Mouse (Mus musculus) forebrain, embryonic 13.5 days (tissue): Measurements from ENCODE around the gene Meis2. TPM values are rescaled to one million over a fixed set of nuclear protein-coding genes. Genes with fewer than 3 reads are reported as not detected.

Source experiments
- ATAC-seq: fragments of 200-750 bp; cut with Nextera tagmentation; 2 replicates; pipeline ENCODE4 v1.8.0; 2017
- H3K27ac ChIP-seq: fragments of 300-500 bp; sonication (generic); 2 replicates; pipeline ENCODE4 v1.5.1; 2015; ENCODE audit warnings: inconsistent platforms, mild to moderate bottlenecking, moderate library complexity
- H3K27me3 ChIP-seq: fragments of 300-500 bp; sonication (generic); 2 replicates; pipeline ENCODE4 v1.6.1; 2015; ENCODE audit warnings: mild to moderate bottlenecking, inconsistent platforms
- H3K36me3 ChIP-seq: fragments of 300-500 bp; sonication (generic); 2 replicates; pipeline ENCODE4 v1.6.1; 2015; ENCODE audit warnings: mild to moderate bottlenecking, inconsistent platforms; ENCODE audit not compliant: poor library complexity, severe bottlenecking
- H3K4me1 ChIP-seq: fragments of 300-500 bp; sonication (generic); 2 replicates; pipeline ENCODE4 v1.6.1; 2015; ENCODE audit warnings: inconsistent platforms
- H3K4me2 ChIP-seq: fragments of 300-500 bp; sonication (generic); 2 replicates; pipeline ENCODE4 v1.6.1; 2015; ENCODE audit warnings: inconsistent platforms, mild to moderate bottlenecking, moderate library complexity
- H3K4me3 ChIP-seq: fragments of 300-500 bp; sonication (generic); 2 replicates; pipeline ENCODE4 v1.5.1; 2015; ENCODE audit warnings: mild to moderate bottlenecking, inconsistent platforms
- H3K9ac ChIP-seq: fragments of 300-500 bp; sonication (generic); 2 replicates; pipeline ENCODE4 v1.6.1; 2015; ENCODE audit warnings: mild to moderate bottlenecking, inconsistent platforms
- H3K9me3 ChIP-seq: fragments of 300-500 bp; sonication (generic); replicated peaks from 2 replicates; pipeline ENCODE4 v1.6.1; 2016; ENCODE audit warnings: inconsistent platforms
- WGBS: fragments of 180-500 bp; shearing (Covaris S2); methylation state at CpG from one replicate; pipeline ENCODE4 v1.1.7; 2015; 5-methylcytosine and 5-hydroxymethylcytosine counted together
- polyA plus RNA-seq: library from polyadenylated mRNA; unstranded; fragments of >200 nt; fragmentation: Nextera tagmentation; extraction: Ambion mirVana; gene quantifications from 2 replicates; pipeline ENCODE4 v1.2.1, GENCODE M21; 2015

The Meis2 gene
- polyA plus RNA-seq, 1 experiment from 2014 or later: 130 TPM

- no peaks in the 10 kb centered on the region for H3K27me3 ChIP-seq
- no peak for ATAC-seq
- H3K36me3 ChIP-seq: peaks cover 12% of the 10 kb centered on the region
- no peak overlapping the region for H3K9ac ChIP-seq
- H3K4me2 ChIP-seq: no peak overlapping the region
- H3K4me3 ChIP-seq: no peak overlapping the region
- H3K27ac ChIP-seq: no peak overlapping the region
- WGBS: 96% methylated on average over 7 of the region's 7 CpGs
- H3K4me1 ChIP-seq: peaks cover 21% of the 10 kb centered on the region
- no peaks in the 10 kb centered on the region for H3K9me3 ChIP-seq
Observed at GRCm38 (mm10) chr2:115960615-115961014, 105.0 kb downstream of the Meis2 start.

- no peak for ATAC-seq
- 80% methylated on average over 2 of the region's 2 CpGs for WGBS
- Histone ChIP-seq H3K4me2 (no peak overlapping the region), H3K27ac (no peak overlapping the region), H3K4me1 (no peaks in the 10 kb centered on the region; the same call in 1 of the 2 replicates), H3K9ac (no peak overlapping the region), H3K9me3 (no peaks in the 10 kb centered on the region), H3K27me3 (no peaks in the 10 kb centered on the region), H3K36me3 (peaks cover 10% of the 10 kb centered on the region), H3K4me3 (no peak overlapping the region)
Observed at GRCm38 (mm10) chr2:115956786-115957185, 108.9 kb downstream of the Meis2 start.

DNA sequence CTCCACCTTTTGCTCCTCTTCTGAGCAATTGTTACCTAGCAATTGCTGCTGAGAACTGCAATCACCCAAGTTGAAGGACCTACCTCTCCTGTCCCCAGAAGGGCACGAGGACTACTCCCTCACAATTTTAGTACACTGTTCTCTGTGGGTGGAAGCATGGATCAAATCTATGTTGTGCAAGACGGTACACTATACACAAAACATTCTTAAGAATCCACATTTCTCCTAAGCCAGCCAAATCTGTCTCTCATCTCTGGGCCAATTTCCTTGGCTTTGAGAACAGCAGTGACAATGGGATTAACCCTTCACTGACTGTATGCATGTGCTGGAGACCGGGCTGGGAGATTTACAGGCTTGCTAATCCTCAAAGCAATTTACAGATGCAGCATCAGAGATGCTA lies 115.0 kb downstream of the Meis2 start:
- ATAC-seq: no peak
- Histone ChIP-seq H3K27me3 (no peaks in the 10 kb centered on the region), H3K4me2 (no peak overlapping the region), H3K36me3 (peaks cover 26% of the 10 kb centered on the region), H3K9ac (no peak overlapping the region), H3K27ac (peak overlapping the region; percentile 40), H3K9me3 (no peaks in the 10 kb centered on the region), H3K4me3 (no peak overlapping the region), H3K4me1 (peaks cover 24% of the 10 kb centered on the region)
- 48% methylated on average over 3 of the region's 3 CpGs for WGBS

GRCm38 (mm10) chr2:115948630-115949426 lies 116.8 kb downstream of the Meis2 start:
- H3K27ac ChIP-seq: 0 out of 2 replicates have a peak overlapping the region, but pooled peaks have one; percentile 10
- ATAC-seq: 0 out of 2 replicates have a peak, but pooled peaks have one; percentile 17
- peaks cover 28% of the 10 kb centered on the region for H3K36me3 ChIP-seq
- H3K4me3 ChIP-seq: no peak overlapping the region
- H3K9ac ChIP-seq: no peak overlapping the region
- H3K27me3 ChIP-seq: no peaks in the 10 kb centered on the region
- 86% methylated on average over 7 of the region's 7 CpGs for WGBS
- no peak overlapping the region for H3K4me2 ChIP-seq
- peaks cover 24% of the 10 kb centered on the region for H3K4me1 ChIP-seq
- H3K9me3 ChIP-seq: no peaks in the 10 kb centered on the region

DNA sequence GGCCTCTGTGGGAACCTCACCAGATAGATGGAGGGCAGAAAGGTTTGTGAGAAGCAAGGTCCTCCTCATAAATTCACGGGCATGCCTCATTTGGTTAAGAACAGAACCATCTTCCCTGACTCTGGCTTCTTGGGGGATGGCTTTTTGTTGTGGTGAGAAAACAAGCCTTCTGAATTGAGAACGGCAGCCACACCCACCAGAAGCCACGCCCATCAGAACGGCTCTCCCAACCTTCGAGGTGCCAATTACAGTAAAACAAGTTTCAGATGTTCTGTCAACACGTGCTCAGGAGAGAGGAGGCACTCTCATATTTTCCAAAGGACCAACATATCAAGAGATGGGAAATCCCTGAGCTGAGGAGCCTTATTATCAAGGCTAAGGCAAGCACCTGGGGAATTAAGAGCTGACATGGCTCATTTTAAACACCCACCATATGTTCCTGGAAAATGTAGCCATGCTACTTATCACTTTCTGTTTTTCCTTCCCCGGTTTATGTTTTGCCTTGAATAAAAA lies 117.9 kb downstream of the Meis2 start:
- Histone ChIP-seq H3K9me3 (no peaks in the 10 kb centered on the region), H3K27me3 (no peaks in the 10 kb centered on the region), H3K9ac (no peak overlapping the region), H3K4me2 (no peak overlapping the region), H3K4me3 (no peak overlapping the region), H3K4me1 (peaks cover 24% of the 10 kb centered on the region), H3K27ac (peak overlapping the region; percentile 40), H3K36me3 (peaks cover 24% of the 10 kb centered on the region)
- 45% methylated on average over 7 of the region's 7 CpGs for WGBS
- ATAC-seq: 0 out of 2 replicates have a peak, but pooled peaks have one; percentile 20

GRCm38 (mm10) chr2:115943044-115943443 lies 122.6 kb downstream of the Meis2 start:
- H3K4me3 ChIP-seq: no peak overlapping the region
- H3K27me3 ChIP-seq: no peaks in the 10 kb centered on the region
- ATAC-seq: no peak
- H3K4me2 ChIP-seq: no peak overlapping the region
- no peak overlapping the region for H3K27ac ChIP-seq
- no peak overlapping the region for H3K9ac ChIP-seq
- 75% methylated on average over 8 of the region's 8 CpGs for WGBS
- H3K4me1 ChIP-seq: peaks cover 23% of the 10 kb centered on the region; the same call in 1 of the 2 replicates
- no peaks in the 10 kb centered on the region for H3K9me3 ChIP-seq
- peaks cover 20% of the 10 kb centered on the region for H3K36me3 ChIP-seq

- Histone ChIP-seq H3K4me1 (peaks cover 32% of the 10 kb centered on the region), H3K9ac (no peak overlapping the region), H3K4me3 (no peak overlapping the region), H3K4me2 (no peak overlapping the region), H3K27ac (no peak overlapping the region), H3K9me3 (no peaks in the 10 kb centered on the region), H3K27me3 (no peaks in the 10 kb centered on the region), H3K36me3 (peaks cover 12% of the 10 kb centered on the region)
- ATAC-seq: no peak
- WGBS: 74% methylated on average over 5 of the region's 5 CpGs
Observed at GRCm38 (mm10) chr2:115939849-115940248, 125.8 kb downstream of the Meis2 start.

DNA sequence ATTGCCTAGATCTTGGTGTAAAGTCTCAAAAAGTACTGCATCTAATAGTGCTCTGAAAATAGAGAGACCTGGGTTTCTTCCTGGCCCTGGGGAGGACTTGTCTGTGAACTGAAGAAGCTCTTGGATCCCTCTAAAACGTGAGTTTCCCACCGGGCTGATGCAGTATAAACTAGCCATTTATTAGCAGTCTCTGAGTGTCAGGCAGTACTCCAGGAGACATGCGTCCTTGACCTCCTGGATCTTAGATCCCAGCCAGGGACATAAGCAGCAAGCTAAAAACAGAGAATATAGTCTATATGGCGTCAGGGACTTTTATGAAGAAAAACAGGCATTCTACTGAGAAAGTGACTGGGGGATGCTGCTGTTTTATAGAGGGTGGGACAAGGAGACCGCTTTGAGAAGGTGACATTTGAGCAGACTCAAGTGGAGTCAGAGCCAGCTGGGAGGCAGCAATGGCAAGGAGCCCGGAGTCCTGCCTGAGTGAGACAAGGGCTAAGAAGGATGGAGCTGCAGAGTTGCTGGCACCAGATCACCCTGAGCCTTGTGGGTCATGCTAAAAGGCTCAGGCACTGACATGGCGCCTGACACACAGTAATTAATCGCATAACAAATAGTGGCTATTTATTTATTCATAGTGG lies 126.6 kb downstream of the Meis2 start:
- no peak overlapping the region for H3K4me2 ChIP-seq
- H3K9ac ChIP-seq: no peak overlapping the region
- H3K27ac ChIP-seq: peak overlapping the region; percentile 54; the same call in 1 of the 2 replicates
- H3K4me3 ChIP-seq: no peak overlapping the region
- no peaks in the 10 kb centered on the region for H3K9me3 ChIP-seq
- H3K36me3 ChIP-seq: peaks cover 12% of the 10 kb centered on the region
- ATAC-seq: peak; percentile 58
- H3K4me1 ChIP-seq: peaks cover 32% of the 10 kb centered on the region
- no peaks in the 10 kb centered on the region for H3K27me3 ChIP-seq
- WGBS: 78% methylated on average over 8 of the region's 8 CpGs

DNA sequence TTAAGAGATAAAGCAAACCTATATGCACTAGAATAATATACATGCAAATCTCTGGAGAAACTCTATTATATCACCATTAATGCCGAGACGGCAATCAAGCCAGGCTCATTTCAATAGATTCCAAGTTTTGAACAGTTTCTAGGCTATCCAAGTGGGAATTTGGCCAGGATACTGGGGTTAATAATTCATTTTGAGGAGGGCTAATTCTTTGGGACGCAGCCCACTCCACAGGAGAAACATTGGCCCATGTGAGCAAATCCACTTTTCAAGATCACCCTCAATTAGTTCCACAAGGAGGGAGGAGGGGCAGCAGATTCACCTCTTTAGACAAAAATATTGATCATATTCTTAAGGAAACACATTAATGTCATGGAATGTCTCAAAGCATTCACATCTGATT lies 127.3 kb downstream of the Meis2 start:
- H3K9me3 ChIP-seq: no peaks in the 10 kb centered on the region
- no peak for ATAC-seq
- no peak overlapping the region for H3K9ac ChIP-seq
- peaks cover 32% of the 10 kb centered on the region for H3K4me1 ChIP-seq
- H3K27me3 ChIP-seq: no peaks in the 10 kb centered on the region
- H3K36me3 ChIP-seq: peaks cover 12% of the 10 kb centered on the region
- no peak overlapping the region; the same call in 1 of the 2 replicates for H3K27ac ChIP-seq
- 51% methylated on average over 3 of the region's 3 CpGs for WGBS
- H3K4me2 ChIP-seq: no peak overlapping the region
- H3K4me3 ChIP-seq: no peak overlapping the region

- ATAC-seq: 0 out of 2 replicates have a peak, but pooled peaks have one; percentile 44
- no peak overlapping the region for H3K4me2 ChIP-seq
- peaks cover 12% of the 10 kb centered on the region for H3K36me3 ChIP-seq
- peak overlapping the region; percentile 37 for H3K27ac ChIP-seq
- H3K9me3 ChIP-seq: no peaks in the 10 kb centered on the region
- H3K9ac ChIP-seq: no peak overlapping the region
- H3K27me3 ChIP-seq: no peaks in the 10 kb centered on the region
- WGBS: 62% methylated on average over 1 of the region's 1 CpGs
- peaks cover 32% of the 10 kb centered on the region for H3K4me1 ChIP-seq
- no peak overlapping the region for H3K4me3 ChIP-seq
Observed at GRCm38 (mm10) chr2:115937896-115938295, 127.7 kb downstream of the Meis2 start.

GRCm38 (mm10) chr2:115936786-115937185 lies 128.9 kb downstream of the Meis2 start:
- peaks cover 12% of the 10 kb centered on the region for H3K36me3 ChIP-seq
- H3K9me3 ChIP-seq: no peaks in the 10 kb centered on the region
- ATAC-seq: no peak
- no peaks in the 10 kb centered on the region for H3K27me3 ChIP-seq
- no peak overlapping the region for H3K4me3 ChIP-seq
- no peak overlapping the region for H3K9ac ChIP-seq
- H3K4me1 ChIP-seq: peaks cover 32% of the 10 kb centered on the region
- H3K4me2 ChIP-seq: no peak overlapping the region
- WGBS: 92% methylated on average over 9 of the region's 9 CpGs
- no peak overlapping the region for H3K27ac ChIP-seq

- peaks cover 26% of the 10 kb centered on the region for H3K4me1 ChIP-seq
- no peaks in the 10 kb centered on the region for H3K36me3 ChIP-seq
- no peak for ATAC-seq
- H3K4me2 ChIP-seq: no peak overlapping the region
- no peak overlapping the region for H3K27ac ChIP-seq
- H3K4me3 ChIP-seq: no peak overlapping the region
- 92% methylated on average over 2 of the region's 2 CpGs for WGBS
- H3K9me3 ChIP-seq: no peaks in the 10 kb centered on the region
- H3K9ac ChIP-seq: no peak overlapping the region
- H3K27me3 ChIP-seq: no peaks in the 10 kb centered on the region
Observed at GRCm38 (mm10) chr2:115934299-115934698, 131.3 kb downstream of the Meis2 start.
